Mouse (Mus musculus): ENCODE data around the gene Igtp.
"Not testable (repeated sequence)": the region's sequence is repeated elsewhere in the genome, so short reads cannot be mapped to it uniquely, and the experiment has no call there.

Gene Igtp

GRCm38 (mm10) chr11:58211062-58211681 lies 11.8 kb downstream of the Igtp start:
- no peak for ATAC-seq (ENCODE audit: insufficient number of reproducible peaks, low FRiP score, low TSS enrichment)

- ATAC-seq (ENCODE audit: insufficient number of reproducible peaks, low FRiP score, low TSS enrichment), result no peak
Observed at GRCm38 (mm10) chr11:58211682-58212067, 12.3 kb downstream of the Igtp start.

- ATAC-seq (ENCODE audit: insufficient number of reproducible peaks, low FRiP score, low TSS enrichment), result no peak
Observed at GRCm38 (mm10) chr11:58213673-58214342, 14.5 kb downstream of the Igtp start.

- no peak for ATAC-seq (ENCODE audit: insufficient number of reproducible peaks, low FRiP score, low TSS enrichment)
Observed at GRCm38 (mm10) chr11:58214391-58215048, 15.2 kb downstream of the Igtp start.

- ATAC-seq (ENCODE audit: insufficient number of reproducible peaks, low FRiP score, low TSS enrichment), result not testable (repeated sequence)
Observed at GRCm38 (mm10) chr11:58215049-58215430, 15.7 kb downstream of the Igtp start.

- ATAC-seq (ENCODE audit: insufficient number of reproducible peaks, low FRiP score, low TSS enrichment), result no peak
Observed at GRCm38 (mm10) chr11:58215814-58216213, 16.5 kb downstream of the Igtp start.

GRCm38 (mm10) chr11:58216823-58217222 lies 17.5 kb downstream of the Igtp start:
- ATAC-seq (ENCODE audit: insufficient number of reproducible peaks, low FRiP score, low TSS enrichment), result no peak

GRCm38 (mm10) chr11:58223751-58224150 lies 24.4 kb downstream of the Igtp start:
- ATAC-seq (ENCODE audit: insufficient number of reproducible peaks, low FRiP score, low TSS enrichment), result no peak

- no peak for ATAC-seq (ENCODE audit: insufficient number of reproducible peaks, low FRiP score, low TSS enrichment)
Observed at GRCm38 (mm10) chr11:58224313-58224712, 25.0 kb downstream of the Igtp start.

GRCm38 (mm10) chr11:58224872-58225271 lies 25.5 kb downstream of the Igtp start:
- ATAC-seq (ENCODE audit: insufficient number of reproducible peaks, low FRiP score, low TSS enrichment), result not testable (repeated sequence)

- ATAC-seq (ENCODE audit: insufficient number of reproducible peaks, low FRiP score, low TSS enrichment), result peak; percentile 52; the same call in 1 of the 2 replicates
Observed at GRCm38 (mm10) chr11:58225655-58226054, 26.3 kb downstream of the Igtp start.

GRCm38 (mm10) chr11:58226425-58226824 lies 27.1 kb downstream of the Igtp start:
- no peak for ATAC-seq (ENCODE audit: insufficient number of reproducible peaks, low FRiP score, low TSS enrichment)

GRCm38 (mm10) chr11:58228021-58228420 lies 28.7 kb downstream of the Igtp start:
- not testable (repeated sequence) for ATAC-seq (ENCODE audit: insufficient number of reproducible peaks, low FRiP score, low TSS enrichment)

GRCm38 (mm10) chr11:58230396-58230910 lies 31.1 kb downstream of the Igtp start:
- ATAC-seq (ENCODE audit: insufficient number of reproducible peaks, low FRiP score, low TSS enrichment), result no peak

- no peak for ATAC-seq (ENCODE audit: insufficient number of reproducible peaks, low FRiP score, low TSS enrichment)
Observed at GRCm38 (mm10) chr11:58231156-58231555, 31.8 kb downstream of the Igtp start.

- ATAC-seq (ENCODE audit: insufficient number of reproducible peaks, low FRiP score, low TSS enrichment), result not testable (repeated sequence)
Observed at GRCm38 (mm10) chr11:58234551-58234950, 35.2 kb downstream of the Igtp start.

GRCm38 (mm10) chr11:58235152-58235551 lies 35.8 kb downstream of the Igtp start:
- no peak for ATAC-seq (ENCODE audit: insufficient number of reproducible peaks, low FRiP score, low TSS enrichment)

GRCm38 (mm10) chr11:58238840-58239791 lies 39.8 kb downstream of the Igtp start:
- no peak for ATAC-seq (ENCODE audit: insufficient number of reproducible peaks, low FRiP score, low TSS enrichment)

GRCm38 (mm10) chr11:58247294-58247693 lies 47.9 kb downstream of the Igtp start:
- no peak for ATAC-seq (ENCODE audit: insufficient number of reproducible peaks, low FRiP score, low TSS enrichment)

Measured in cerebellum, adult (tissue).